Mouse (Mus musculus) CD4-positive, CD25-positive, alpha-beta regulatory T cell, adult 2 months (primary cell): Measurements from ENCODE around the gene Npm1.

Experiments used
- DNase-seq: peaks from one replicate; pipeline ENCODE4 v3.0.0-alpha.2; 2012; ENCODE audit warnings: low read depth, low spot score

Gene Npm1

DNA sequence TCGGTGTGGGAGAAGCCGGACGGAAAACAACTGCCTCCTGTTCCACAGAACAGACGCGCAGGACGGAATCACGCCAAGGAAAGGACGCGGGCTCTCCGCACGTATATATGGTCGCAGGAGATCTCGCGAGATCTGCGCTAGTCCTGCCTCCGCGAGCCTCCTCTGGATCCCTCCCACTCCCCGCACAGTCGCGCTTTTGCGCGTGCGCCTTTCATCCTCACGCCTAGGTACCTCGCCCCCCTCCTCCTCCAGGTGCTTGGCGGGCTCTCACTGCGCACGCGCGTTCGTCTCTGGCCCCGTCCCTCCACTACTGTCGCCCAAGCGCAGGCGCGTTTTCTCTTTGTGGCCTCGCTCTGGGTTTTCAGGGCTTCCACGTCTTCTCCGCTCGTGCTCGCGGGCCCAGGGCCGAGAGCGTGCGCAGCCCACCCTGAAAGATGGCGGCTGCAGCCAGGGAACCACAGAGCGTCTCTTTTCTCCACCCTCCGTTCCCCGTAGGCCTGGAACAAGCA, at the start of gene Npm1:
TSS of gene Npm1 (minus strand) at position 209 of the 509 bp plus-strand sequence.
- DNase-seq, result peak; percentile 100

DNA sequence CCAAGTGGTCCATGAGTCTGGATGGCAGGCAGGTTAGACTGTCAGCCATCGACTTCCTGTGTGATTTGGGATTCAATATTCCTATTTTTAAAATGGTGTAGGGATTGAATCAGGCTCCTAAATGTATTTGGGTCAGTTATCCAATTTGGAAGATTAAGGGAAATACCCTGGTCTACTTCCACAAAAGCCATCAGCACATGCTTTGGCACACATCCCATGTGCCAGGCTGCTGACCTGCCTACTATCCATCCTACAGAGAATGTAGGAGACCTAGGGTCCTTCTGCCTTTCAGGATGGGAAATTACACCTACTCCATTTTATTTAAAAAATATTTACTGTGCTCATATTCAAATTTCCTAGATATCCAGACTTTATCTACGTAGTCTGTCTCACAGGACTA, 44.4 kb upstream of the Npm1 start:
- DNase-seq, result no peak

DNA sequence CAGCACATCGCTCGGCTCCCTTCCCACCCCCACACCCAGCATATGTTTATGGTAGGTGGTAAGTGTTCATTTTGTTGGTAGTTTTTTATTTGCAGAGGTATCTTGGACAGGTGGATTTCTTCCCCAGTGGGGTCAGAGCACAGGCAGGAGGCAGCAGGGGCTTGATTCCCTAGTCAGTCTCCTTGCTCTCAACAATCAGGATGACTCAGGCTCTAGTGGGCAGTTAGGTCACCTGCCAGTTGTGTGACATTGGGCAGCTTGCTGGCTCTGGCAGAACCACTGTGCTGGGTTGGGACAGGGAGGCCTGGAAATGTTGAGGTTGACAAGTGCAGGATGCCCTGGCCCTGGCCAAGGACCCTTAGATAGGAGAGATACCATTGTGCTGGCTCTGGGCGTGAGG, 42.0 kb upstream of the Npm1 start:
- no peak for DNase-seq

DNA sequence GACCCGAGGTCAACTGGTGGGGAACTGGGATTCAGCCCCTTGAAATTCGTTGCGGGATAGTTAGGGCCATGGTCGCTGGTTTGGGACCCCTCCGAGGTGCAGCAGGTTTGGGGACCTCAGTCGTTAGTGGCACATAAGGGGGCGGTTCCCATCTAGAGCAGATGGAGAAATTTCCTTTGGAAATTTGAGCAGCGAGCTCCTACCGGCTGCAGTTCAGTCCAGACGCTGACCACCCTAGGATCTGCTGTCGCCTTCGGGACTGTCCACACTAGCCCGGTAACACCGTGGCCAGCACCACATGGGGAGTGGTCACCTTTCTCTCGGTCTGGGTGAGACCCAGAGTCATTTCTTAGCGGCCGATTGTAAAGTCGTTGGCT, 41.3 kb upstream of the Npm1 start:
- DNase-seq, result no peak

DNA sequence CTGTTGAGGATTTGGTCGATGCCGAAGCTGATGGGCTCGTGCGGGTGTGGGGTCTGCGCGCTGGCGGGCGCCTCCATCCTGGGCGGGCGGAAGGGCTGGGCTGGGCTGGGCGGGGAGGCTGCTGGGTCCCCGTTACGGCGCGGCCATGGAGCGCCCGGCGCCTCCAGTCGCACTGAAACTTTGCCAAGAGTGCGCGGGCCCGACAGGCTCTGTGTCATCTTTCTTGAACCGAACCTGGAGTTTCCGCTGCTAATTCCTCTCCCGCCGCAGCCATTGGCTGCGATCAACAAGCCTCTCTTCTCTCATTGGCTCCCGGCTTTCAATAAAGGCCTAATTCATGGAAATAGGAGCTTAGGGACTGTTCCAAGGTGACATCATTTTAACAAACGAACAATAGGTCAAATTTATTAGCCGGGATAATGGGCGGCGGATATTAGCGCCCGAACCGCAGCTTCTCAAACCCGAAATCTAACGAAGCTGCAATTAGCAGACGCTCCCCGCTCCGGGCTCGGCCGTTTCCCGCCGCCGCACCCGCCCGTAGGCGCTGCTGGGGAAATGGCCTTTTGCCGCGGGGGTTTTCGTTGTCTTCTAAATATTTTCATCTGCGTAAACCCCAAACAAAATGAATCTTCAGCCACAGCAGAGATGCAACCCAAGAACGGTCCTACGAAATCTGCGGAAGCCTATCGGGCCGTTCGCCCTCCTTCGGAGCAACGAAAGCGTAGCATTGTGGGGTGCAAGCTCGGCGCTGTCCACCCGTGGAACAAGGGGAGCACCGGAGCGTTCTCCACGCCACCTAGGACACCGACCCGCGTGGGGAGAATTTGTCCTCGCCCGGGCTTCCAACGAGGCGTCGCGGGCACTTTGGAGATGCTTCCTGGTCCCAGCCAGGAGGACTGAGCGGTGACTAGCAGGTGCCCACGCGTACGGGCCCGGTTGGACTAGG, 40.6 kb upstream of the Npm1 start, which contains the start of gene Tlx3:
TSS of gene Tlx3 (minus strand) at position 207 of the 946 bp plus-strand sequence.
- no peak for DNase-seq

DNA sequence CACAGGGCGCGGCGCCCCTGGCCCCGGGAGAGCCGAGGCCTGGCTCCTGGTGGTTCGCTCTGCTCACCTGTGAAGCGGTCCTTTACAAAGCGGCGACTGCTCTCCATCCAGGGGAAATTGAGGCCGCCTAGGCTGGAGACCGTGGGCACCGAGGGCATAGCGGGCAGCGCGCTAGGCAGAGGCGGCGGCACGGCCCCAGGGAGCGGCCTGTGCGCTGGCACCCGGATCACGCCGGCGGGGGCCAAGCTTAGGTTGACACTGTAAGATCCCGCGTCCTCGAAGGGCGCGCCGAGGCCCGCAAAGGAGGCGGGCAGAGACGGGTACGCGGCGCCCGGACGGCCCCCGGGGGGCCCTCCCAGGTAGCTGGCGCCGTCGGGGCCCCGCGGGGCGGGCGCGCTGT, 40.0 kb upstream of the Npm1 start:
- DNase-seq, result no peak

DNA sequence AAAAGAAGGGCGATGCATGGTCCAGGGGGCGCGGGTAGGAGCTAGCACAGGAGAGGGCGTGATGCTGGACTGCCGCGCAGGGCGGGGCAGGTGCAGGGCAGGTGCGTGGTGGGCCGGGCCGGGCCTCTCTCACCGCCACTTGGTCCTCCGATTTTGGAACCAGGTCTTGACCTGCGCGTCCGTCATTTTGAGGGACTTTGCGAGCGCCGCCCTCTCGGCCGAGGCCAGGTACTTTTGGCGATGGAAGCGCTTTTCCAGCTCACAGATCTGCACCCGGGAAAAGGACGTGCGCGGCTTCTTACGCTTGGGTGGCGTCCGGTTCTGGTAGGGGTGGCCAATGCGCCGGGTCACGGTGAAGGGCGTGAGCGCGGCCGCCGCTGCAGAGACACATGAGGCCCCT, 39.3 kb upstream of the Npm1 start:
- no peak for DNase-seq

DNA sequence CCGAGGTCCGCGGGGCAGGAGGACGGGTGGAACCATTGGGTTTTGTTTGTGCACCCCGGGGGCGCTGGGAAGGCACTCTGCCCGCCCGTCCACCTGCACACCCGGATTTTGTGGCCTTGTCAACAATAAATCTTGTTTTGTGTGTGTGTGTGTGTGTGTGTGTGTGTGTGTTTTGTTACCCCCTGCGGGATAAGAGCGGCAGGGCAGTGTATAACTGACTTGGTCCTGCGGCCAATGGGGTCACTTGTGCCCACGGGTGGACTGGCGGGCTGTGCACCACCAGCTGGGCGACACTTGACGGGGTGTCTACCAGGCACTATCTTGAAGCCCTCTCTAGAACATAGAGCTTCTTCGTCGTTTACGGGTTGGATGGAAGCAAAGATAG, 38.6 kb upstream of the Npm1 start:
- DNase-seq, result no peak

DNA sequence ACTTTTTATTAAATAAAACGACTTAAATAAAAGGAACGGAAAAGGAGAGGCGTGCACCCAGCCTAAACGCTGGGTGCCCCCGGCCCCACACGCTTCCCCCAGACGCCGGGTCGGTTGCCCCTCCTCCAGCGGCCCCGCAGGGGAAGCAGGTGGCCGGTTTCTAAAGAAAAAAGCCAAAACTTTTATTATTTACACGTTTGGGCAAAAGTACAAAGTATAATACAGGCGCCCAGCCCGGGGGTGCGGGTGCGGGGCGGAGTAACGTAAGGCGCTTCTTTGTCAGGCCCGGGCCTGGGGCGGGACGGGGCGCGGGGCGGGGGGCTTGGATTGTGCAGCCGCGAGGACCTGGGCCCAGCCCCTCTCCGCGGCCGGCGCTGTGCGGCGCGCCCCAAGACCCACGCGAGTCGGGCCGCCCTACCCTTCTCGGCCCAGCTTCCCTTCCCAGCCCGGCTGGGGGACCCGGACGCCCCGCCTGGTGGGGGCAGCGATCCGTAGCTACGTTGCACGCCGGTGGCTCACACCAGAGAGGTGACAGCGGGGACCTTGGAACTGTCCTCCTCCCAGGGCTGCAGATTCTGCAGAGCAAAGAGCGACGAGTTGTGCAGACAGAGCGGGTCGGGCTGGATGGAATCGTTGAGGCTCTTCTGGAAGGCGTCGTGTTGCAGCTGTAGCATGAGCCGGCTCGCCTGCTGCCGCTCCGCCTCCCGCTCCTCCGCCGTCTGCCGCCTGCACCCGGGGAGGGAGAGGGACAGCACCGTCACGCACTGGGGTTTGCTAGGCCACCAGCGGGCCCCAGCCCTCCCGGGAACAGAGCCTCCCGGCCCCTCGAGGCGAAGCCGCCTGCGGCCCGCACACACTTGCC, 38.0 kb upstream of the Npm1 start:
- DNase-seq, result peak; percentile 33

DNA sequence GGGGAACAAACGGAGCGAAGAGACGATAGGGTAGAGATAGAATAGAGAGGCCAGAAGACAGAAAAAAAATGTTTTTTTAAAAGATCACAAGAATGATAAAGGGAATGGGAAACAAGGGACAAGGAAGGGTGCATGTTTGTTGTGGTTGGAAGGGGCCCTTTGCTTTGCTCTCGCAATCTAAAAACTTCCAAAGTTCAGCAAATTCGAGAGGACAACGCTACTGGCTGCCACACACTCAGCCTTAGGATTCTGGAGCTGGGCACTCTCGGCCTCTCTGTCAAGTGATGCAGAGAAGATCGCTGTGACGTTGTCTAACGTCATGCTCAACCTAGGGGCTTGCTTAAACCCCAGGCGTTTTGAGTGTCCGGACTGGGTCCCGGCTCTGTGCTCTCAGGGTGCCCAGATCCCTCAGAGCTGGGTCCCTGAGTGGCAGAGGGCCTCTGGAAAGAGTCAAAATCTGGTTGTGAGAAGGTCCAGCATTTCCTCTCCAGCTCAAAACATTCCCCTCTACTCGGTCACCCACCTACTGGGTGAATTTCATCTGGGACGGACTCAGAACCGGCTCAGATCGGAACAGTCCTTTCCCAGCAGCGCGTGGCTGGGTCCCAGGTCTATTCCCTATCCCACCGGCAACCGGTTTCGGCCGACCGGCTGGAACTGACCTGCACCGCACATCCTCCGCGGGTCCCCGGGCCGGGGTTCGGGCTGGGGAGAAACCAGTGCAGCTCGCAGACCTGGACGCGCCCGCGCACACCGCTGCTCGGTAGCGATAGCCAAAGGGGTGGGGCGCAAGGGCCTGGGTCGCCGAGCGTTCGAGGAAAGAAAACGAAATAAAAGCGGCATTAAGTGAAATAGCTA, 37.1 kb upstream of the Npm1 start:
- DNase-seq, result no peak

DNA sequence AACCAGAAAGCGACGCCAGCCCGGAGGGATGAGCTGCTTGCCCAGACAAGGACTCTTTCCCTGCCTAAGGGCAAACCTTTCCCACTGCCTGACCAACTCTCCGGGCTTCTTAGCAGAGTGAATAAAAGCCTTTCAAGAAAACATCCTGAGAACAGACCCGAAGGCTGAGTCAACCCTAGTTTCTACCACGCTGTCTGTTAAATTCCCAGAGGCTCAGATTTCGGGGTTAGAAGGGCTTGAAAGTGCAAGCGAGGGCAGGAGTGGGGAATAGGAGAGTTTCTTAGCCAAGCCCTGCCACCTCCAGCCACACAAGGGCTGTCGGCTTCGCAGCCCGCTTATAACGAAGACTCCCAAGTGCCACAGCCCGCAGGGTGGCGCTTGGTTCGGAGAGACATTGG, 36.1 kb upstream of the Npm1 start:
- DNase-seq, result no peak

DNA sequence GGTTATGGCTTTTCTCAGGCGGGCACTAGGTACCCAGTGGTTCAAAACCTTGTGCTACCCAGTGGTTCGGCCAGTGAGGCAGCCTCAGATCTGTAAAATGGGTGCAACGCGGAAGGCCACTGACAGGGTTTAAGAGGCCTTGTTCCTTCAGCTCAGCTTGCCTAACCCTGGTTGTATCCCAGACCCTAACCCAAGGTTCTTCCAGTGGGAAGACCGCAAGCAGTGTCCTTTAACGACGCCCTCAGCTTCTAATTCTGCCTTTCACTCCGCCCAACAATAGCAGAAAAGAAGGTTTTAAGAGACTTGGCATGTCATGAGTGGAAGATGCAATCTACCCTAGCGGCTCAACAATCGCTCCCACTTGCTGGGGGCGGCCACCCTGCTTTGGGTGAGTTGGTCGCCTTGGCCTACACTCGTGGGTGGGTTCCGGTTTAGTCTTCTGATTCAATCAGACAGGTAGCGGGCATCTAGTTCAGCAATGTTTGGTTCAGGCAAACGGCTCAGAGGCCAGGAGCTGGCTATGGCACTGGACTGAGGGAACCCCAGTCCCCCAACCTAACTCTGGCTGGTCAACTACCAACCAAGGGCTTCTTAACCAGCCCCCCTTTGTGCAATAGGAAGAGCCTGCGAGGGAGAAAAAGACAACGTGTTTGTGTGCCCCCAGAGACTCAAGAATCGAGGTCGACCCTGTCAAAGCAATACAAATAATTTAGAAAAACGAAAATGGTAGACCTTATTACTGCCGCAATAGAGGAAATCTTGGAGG, 35.5 kb upstream of the Npm1 start:
- DNase-seq, result no peak

DNA sequence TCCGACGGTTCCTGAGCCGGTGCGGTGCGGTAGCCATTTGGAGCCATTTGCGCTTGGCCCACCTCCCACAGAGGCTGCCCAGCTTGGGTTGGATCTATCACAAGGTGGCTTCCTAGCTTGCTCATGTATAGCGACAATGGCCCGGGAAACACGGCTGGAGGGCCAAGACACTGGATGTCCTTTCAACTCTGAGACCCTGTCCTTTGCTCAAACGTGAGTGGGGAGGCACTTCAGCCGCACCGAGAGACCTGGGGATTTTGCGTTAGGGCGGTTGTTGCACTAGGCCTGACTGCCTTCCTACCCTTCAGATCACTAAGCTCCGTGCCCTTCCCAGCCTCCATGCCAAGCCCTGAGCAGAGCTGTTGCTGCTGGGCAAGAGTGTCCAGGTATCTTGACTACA, 34.7 kb upstream of the Npm1 start:
- no peak for DNase-seq

DNA sequence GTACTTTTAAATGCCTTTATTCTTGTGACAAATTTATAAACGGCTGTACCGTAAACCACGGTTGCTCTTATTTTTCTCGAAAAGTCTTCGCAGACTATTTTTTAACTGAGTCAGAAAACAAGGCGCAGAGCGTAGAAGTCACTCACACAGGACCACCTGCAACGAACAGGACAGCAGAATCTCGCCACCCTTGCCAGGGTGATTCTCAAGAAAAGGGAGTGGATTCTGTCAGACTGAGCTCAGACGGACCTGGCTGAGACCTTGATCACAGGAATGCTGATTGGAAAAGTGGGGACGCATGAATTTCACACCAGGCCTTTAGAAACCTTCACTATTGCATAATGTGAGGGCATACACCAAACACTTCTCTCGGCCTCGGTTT, 34.1 kb upstream of the Npm1 start:
- no peak for DNase-seq

DNA sequence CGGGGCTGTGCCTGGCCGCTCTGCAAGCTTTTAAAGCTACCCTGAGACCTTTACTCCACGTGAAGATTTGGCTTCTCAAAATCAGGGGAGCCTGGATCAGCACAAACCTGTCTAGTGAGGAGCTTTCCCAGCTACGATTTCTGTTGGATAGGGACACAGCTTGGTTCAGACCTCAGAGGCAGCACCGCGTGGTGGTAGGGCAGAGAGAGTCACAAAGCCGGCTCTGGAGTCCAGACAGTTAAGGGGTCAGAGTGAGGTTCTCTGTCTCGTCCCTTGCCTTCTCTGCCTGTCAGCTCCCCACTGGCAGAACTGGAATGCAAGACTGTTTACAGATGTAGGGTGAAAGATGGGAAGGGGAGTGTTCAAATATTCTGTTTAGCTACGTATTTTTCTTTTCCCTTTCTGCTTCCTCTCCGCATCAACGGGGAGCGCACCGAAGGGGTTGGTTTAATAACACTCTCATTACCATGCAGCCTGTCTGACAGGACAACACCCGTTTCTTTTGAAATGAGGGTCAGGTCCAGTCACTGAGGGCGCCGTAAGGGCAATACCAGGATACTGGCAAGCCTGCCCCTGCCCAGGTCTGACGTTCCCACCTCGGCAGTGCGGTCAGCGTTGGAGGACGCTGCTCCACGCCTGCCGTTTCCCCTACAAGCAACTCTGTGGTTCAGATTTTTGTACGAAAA, 33.6 kb upstream of the Npm1 start:
- no peak for DNase-seq

DNA sequence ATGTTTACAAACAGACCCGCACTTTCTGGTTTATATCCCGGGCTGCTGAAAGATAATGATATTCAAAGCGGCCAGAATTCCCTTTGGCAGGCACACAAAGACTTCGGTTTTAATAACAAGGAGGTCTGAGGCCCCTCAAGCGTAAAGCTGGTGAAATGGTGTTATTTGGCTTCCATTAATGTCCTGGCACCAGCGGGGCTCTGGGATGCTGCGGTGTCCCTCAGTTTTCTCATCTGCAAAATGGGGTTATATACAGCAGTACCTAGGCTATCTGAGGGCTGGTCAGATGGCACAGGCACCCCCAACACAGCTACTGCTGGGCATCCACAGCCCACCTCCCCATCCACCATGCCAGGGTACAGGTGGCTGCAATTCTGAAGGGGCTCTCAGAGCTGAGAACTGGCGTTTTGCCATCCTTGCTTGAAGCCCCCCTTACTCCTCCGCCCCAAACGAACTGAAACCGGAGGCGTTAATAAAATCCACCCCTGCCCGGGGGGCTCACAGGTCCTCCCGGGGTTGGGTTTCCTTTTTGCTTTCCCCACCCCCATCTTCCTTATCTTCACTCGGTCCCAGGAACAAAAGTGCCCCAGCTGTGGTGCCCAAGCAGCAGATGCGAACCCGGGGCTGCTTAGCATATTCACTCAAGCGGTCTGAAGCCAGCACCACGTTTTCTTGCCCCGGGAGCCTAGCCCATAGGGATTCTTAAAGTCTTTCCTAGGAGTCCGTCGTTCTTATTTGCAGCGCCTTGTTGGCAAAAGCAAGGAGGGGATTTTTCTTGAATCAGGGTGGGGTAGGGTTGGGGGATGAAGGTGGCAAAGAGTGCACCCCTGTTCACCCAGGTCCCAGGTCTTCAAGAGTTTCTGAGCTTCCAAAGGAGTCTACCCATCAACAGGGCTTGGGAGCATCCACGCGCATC, 32.8 kb upstream of the Npm1 start:
- DNase-seq, result no peak

DNA sequence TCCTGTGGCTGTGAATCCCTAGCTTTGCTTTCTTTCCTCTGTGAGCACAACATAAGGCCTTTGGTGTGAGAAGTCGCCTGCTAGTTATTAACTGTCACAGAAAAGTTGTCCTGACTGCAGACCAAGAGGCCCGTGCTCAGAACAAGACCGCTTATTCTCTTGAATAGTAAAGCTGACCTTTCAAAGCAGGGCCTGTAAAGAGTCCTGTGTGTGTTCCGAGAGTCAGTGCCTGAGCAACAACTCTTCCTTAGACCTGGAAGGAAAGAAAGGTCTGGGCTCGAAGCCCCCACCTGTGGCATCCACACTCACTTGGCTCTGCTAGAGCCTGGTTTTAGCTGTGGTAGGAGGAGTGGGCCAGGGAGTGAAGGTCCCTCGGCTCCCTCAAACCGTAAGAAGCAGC, 32.1 kb upstream of the Npm1 start:
- no peak for DNase-seq

DNA sequence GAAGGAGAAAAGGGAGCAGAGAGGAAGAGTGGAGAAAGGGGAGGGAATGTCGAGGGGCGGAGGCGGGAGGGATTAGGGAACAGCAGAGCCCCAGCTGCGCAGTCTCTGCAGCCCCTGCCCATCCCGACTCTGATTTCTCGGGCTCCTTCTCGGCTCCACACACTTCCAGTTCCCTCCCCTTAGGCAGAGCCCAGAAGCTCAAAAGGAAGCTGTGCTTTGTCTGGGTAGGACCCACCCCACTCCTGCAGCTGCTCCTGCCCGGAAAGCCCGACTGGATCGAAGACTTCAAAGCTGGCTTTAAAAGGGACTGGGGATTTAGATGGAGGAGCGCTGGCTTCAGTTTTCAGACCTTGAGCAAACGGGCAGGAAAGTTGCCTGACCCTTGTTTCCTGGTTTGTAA, 30.7 kb upstream of the Npm1 start:
- no peak for DNase-seq

DNA sequence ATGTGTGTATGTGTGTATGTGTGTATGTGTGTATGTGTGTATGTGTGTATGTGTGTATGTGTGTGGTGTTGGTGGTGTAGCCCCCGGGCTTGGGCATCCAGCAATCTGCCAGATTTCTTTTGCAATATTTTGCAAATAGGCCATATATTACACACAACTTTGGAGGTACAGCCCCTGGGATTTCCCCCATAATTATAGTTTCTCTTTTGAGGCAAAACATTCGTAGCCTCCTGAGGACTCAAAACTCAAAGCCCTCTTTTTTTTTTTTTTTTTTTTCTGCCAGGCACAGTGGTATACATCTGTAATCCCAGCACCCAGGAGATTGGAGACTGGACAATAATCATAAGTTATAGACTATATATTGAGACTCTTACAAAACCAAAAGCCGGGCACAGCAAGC, 18.8 kb upstream of the Npm1 start:
- no peak for DNase-seq
